Mouse (Mus musculus): ENCODE measurements around the gene Zfhx2.

- TF ChIP-seq CTCF (IDR thresholded peaks at IDR 0.05; ENCODE audit: control insufficient read depth, insufficient read depth, insufficient read length), result no peak
- no peak for TF ChIP-seq MYOD1 (IDR thresholded peaks at IDR 0.05; ENCODE audit: control insufficient read depth, insufficient read length, low read depth)
- TF ChIP-seq USF1 (IDR thresholded peaks at IDR 0.05; ENCODE audit: low read depth), result no peak
- no peak for TF ChIP-seq MAX (IDR thresholded peaks at IDR 0.05)
Measured at GRCm38 (mm10) chr14:55065391-55065790, 26.7 kb downstream of the Zfhx2 start.
